Mouse (Mus musculus): Measurements from ENCODE around the gene 1600002K03Rik. TPM values are rescaled to one million over a fixed set of nuclear protein-coding genes. Genes with fewer than 3 reads are reported as not detected.
A peak's percentile ranks its signal among the peaks of the same experiment; 100 is the strongest.
"Not testable (repeated sequence)": the region's sequence is repeated elsewhere in the genome, so short reads cannot be mapped to it uniquely, and the experiment has no call there.

The 1600002K03Rik gene
- polyA plus RNA-seq, 1 experiment from 2014 or later: 16.3 TPM

DNA sequence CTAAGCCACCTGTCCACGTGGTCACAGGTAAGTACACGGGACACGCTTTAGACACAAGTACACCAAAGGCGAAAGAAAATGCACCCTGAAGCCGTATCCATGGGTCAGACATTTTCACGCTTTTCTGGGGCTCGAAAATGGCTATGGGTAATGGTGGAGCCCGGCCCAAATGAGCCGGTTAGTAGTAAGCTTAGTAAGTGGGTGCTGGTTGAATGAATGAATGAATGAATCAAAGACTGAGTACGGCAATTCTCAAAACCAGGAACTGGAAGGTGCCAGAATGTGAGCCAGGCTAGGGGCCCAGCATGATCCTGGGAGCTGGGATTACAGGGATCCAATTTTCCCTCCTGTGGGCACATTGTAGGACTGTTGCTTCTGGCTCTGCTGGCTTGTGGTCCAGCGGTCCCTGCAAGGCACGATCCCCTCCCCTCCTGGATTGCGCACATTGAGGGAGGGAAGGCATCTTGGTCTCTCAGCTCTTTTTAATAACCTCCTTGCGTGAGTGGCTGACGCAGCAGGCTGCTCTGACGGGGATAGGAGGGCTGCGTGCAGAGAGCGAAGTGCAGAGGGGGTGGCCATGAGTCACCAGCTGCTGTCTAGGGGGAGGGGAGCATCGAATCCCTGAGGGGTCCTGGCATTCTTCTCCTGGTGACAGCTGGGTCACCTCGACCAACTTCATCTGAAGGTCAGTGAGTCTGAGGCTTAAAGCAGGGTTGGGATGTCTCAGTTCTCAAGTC lies 7.2 kb upstream of the 1600002K03Rik start, which contains the start of gene Cirbp:
Gene Cirbp, plus strand, starts transcription at position 594 of the 737 bp plus-strand sequence.
- Histone ChIP-seq H3K27me3 (no peaks in the 10 kb centered on the region), H3K4me1 (replicated peaks) (peaks cover 77% of the 10 kb centered on the region), H3K9ac (peak within 1 kb of the TSS; percentile 84), H3K36me3 (peaks cover 10% of the 10 kb centered on the region), H3K4me3 (peak within 1 kb of the TSS; percentile 90), H3K9me3 (no peaks in the 10 kb centered on the region), H3K4me2 (peak within 1 kb of the TSS; percentile 89), H3K27ac (replicated peaks) (peak within 1 kb of the TSS; percentile 92)
- peak; percentile 3; the same call in 1 of the 2 replicates for ATAC-seq (ENCODE audit: low read depth)
- WGBS: 14% methylated on average over 20 of the region's 20 CpGs

DNA sequence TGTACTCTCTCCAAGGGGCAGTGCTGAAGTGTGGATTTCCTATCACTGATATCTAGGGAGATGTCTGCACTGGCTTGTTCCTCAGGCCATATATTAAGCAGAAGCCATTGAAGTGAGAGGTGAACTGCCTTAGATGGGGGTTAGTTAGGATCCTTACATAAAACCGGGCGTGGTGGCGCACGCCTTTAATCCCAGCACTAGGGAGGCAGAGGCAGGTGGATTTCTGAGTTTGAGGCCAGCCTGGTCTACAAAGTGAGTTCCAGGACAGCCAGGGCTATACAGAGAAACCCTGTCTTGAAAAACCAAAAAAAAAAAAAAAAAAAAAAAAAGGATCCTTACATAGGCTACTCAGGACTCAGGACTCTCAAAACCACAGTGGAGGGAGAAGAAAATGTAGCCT lies 6.6 kb upstream of the 1600002K03Rik start:
- not testable (repeated sequence) for H3K27me3 ChIP-seq; H3K9me3 ChIP-seq; ATAC-seq (ENCODE audit: low read depth)
- Histone ChIP-seq H3K9ac (peak overlapping the region; percentile 84; the same call in 1 of the 2 replicates), H3K4me1 (replicated peaks) (peaks cover 77% of the 10 kb centered on the region), H3K27ac (replicated peaks) (peak overlapping the region; percentile 92), H3K36me3 (peaks cover 15% of the 10 kb centered on the region), H3K4me3 (peak overlapping the region; percentile 44), H3K4me2 (peak overlapping the region; percentile 89)
- 90% methylated on average over 4 of the region's 4 CpGs for WGBS

DNA sequence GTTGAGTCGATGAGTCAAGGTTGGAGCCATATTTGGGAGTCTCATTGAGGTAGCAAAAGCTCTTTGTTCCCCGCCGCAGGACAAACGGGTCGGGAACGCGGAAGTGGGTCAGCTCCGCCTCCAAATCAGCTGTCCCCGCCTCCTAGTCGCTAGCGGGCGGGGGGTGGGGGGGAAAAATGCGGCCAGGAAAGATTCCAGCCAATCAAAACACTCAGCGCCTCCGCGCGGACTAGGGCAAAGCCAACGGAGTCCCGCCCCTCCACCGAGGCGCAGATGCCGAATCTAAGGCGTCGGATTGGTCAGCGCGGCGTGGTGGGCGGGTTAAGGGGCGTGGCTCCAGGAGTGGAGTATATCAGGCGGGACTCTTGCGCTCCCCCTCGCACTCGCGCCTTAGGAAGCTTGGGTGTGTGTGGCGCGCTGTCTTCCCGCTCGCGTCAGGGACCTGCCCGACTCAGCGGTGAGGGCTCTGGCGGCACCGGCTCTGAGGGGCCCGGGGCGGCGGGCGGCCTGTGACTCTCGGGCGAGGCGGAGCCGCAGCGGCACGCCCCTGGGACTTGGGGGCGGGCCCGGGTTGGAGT lies 5.2 kb upstream of the 1600002K03Rik start:
- H3K9me3 ChIP-seq: no peaks in the 10 kb centered on the region
- peak overlapping the region; percentile 100 for H3K9ac ChIP-seq
- H3K27ac ChIP-seq (replicated peaks): peak overlapping the region; percentile 99
- no peaks in the 10 kb centered on the region for H3K27me3 ChIP-seq
- peaks cover 78% of the 10 kb centered on the region for H3K4me1 ChIP-seq (replicated peaks)
- ATAC-seq (ENCODE audit: low read depth): peak; percentile 90
- WGBS: under 1% methylated on average over 53 of the region's 55 CpGs
- peak overlapping the region; percentile 90 for H3K4me3 ChIP-seq
- peaks cover 27% of the 10 kb centered on the region for H3K36me3 ChIP-seq
- H3K4me2 ChIP-seq: peak overlapping the region; percentile 89

- peak overlapping the region; percentile 90 for H3K4me3 ChIP-seq
- ATAC-seq (ENCODE audit: low read depth): peak; percentile 32
- peaks cover 27% of the 10 kb centered on the region for H3K36me3 ChIP-seq
- peak overlapping the region; percentile 99 for H3K27ac ChIP-seq (replicated peaks)
- under 1% methylated on average over 48 of the region's 48 CpGs for WGBS
- H3K9ac ChIP-seq: peak overlapping the region; percentile 100
- H3K27me3 ChIP-seq: no peaks in the 10 kb centered on the region
- peaks cover 82% of the 10 kb centered on the region for H3K4me1 ChIP-seq (replicated peaks)
- H3K4me2 ChIP-seq: peak overlapping the region; percentile 70
- H3K9me3 ChIP-seq: no peaks in the 10 kb centered on the region
Measured at GRCm38 (mm10) chr10:80168038-80168661, 4.6 kb upstream of the 1600002K03Rik start.

DNA sequence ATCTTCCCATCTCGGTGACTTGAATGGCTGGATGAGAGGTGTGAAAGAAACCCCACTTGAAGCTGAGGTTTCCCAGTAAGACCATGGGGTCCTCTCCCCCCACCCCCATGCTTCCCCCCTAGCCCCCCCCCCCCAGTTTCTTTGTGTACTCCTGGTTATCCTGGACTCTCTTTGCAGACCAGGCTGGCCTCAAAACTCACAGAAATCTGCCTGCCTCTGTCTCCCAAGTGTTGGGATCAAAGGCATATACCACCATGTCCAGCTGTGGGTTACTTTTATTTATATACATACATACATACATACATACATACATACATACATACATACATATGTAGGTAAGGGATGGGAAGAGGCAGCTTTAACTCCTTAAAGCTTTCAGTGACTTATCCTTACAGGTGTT lies 3.7 kb upstream of the 1600002K03Rik start:
- H3K36me3 ChIP-seq: peaks cover 27% of the 10 kb centered on the region
- WGBS: 64% methylated on average over 1 of the region's 1 CpGs
- H3K9me3 ChIP-seq: no peaks in the 10 kb centered on the region
- peak overlapping the region; percentile 70 for H3K4me2 ChIP-seq
- peaks cover 82% of the 10 kb centered on the region for H3K4me1 ChIP-seq (replicated peaks)
- peak overlapping the region; percentile 99; the same call in 1 of the 2 replicates for H3K27ac ChIP-seq (replicated peaks)
- peak overlapping the region; percentile 100 for H3K9ac ChIP-seq
- H3K4me3 ChIP-seq: peak overlapping the region; percentile 90
- no peaks in the 10 kb centered on the region for H3K27me3 ChIP-seq
- no peak for ATAC-seq (ENCODE audit: low read depth)

- no peak for ATAC-seq (ENCODE audit: low read depth)
- peak overlapping the region; percentile 100 for H3K9ac ChIP-seq
- WGBS: 97% methylated on average over 7 of the region's 7 CpGs
- 0 out of 2 replicates have a peak overlapping the region, but pooled peaks have one; percentile 4 for H3K27ac ChIP-seq (replicated peaks)
- H3K4me1 ChIP-seq (replicated peaks): peaks cover 76% of the 10 kb centered on the region
- no peaks in the 10 kb centered on the region for H3K9me3 ChIP-seq
- peak overlapping the region; percentile 70 for H3K4me2 ChIP-seq
- peaks cover 27% of the 10 kb centered on the region for H3K36me3 ChIP-seq
- H3K27me3 ChIP-seq: no peaks in the 10 kb centered on the region
- peak overlapping the region; percentile 90; the same call in 1 of the 2 replicates for H3K4me3 ChIP-seq
Measured at GRCm38 (mm10) chr10:80169651-80170050, 3.1 kb upstream of the 1600002K03Rik start.

DNA sequence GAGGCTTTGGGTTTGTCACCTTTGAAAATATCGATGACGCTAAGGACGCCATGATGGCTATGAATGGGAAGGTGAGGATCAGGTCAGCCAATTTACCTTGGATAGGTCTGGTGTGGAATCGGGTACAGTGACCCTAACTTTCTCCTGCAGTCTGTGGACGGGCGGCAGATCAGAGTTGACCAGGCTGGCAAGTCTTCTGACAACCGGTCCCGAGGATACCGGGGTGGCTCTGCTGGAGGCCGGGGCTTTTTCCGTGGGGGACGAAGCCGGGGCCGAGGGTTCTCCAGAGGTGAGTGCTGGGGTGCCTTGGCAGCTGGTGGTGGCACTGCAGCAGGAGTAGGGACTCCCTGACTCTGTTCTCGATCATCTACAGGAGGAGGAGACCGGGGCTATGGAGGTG lies 2.7 kb upstream of the 1600002K03Rik start:
- Histone ChIP-seq H3K9me3 (no peaks in the 10 kb centered on the region), H3K27me3 (no peaks in the 10 kb centered on the region), H3K9ac (peak overlapping the region; percentile 100), H3K4me2 (no peak overlapping the region), H3K4me3 (no peak overlapping the region), H3K4me1 (replicated peaks) (peaks cover 72% of the 10 kb centered on the region), H3K36me3 (peaks cover 30% of the 10 kb centered on the region), H3K27ac (replicated peaks) (0 out of 2 replicates have a peak overlapping the region, but pooled peaks have one; percentile 4)
- WGBS: 95% methylated on average over 16 of the region's 16 CpGs
- ATAC-seq (ENCODE audit: low read depth): no peak

- Histone ChIP-seq H3K27ac (replicated peaks) (peak overlapping the region; percentile 92; the same call in 1 of the 2 replicates), H3K4me1 (replicated peaks) (peaks cover 67% of the 10 kb centered on the region), H3K27me3 (no peaks in the 10 kb centered on the region), H3K4me2 (no peak overlapping the region), H3K9ac (0 out of 2 replicates have a peak overlapping the region, but pooled peaks have one; percentile 0), H3K9me3 (no peaks in the 10 kb centered on the region), H3K36me3 (peaks cover 30% of the 10 kb centered on the region), H3K4me3 (no peak overlapping the region)
- ATAC-seq (ENCODE audit: low read depth): no peak
- WGBS: 96% methylated on average over 19 of the region's 19 CpGs
Measured at GRCm38 (mm10) chr10:80170601-80171021, 2.1 kb upstream of the 1600002K03Rik start.

GRCm38 (mm10) chr10:80171252-80171651 lies 1.5 kb upstream of the 1600002K03Rik start:
- 94% methylated on average over 15 of the region's 15 CpGs for WGBS
- Histone ChIP-seq H3K9me3 (no peaks in the 10 kb centered on the region), H3K4me1 (replicated peaks) (peaks cover 66% of the 10 kb centered on the region), H3K36me3 (peaks cover 30% of the 10 kb centered on the region), H3K27ac (replicated peaks) (peak overlapping the region; percentile 92), H3K27me3 (no peaks in the 10 kb centered on the region), H3K4me2 (0 out of 2 replicates have a peak overlapping the region, but pooled peaks have one; percentile 66), H3K4me3 (no peak overlapping the region), H3K9ac (peak overlapping the region; percentile 74; the same call in 1 of the 2 replicates)
- ATAC-seq (ENCODE audit: low read depth): no peak

GRCm38 (mm10) chr10:80171760-80172526 lies 801 bp upstream of the 1600002K03Rik start:
- Histone ChIP-seq H3K36me3 (peaks cover 30% of the 10 kb centered on the region), H3K9ac (peak overlapping the region; percentile 74), H3K27ac (replicated peaks) (peak overlapping the region; percentile 92), H3K9me3 (no peaks in the 10 kb centered on the region), H3K27me3 (no peaks in the 10 kb centered on the region), H3K4me3 (peak overlapping the region; percentile 52), H3K4me1 (replicated peaks) (peaks cover 60% of the 10 kb centered on the region), H3K4me2 (peak overlapping the region; percentile 66)
- ATAC-seq (ENCODE audit: low read depth): no peak
- 77% methylated on average over 45 of the region's 45 CpGs for WGBS

DNA sequence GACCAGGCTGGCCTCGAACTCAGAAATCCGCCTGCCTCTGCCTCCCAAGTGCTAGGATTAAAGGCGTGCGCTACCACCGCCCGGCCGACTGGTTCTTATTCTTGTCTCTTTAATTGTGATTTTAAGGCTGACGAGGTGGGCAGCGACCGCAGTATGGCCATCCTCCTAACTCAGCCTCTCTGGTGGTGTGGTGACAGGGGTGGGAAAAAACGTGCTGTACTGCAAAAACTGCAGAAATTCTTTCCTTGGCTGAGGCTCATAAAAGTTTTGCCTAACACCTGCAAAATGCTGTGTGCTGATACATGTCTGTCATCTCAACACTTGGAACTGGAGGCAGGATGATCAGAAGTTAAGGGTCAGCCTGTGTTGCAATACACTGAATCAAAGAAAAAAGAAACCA lies 614 bp downstream of the 1600002K03Rik start:
- 5% methylated on average over 11 of the region's 11 CpGs for WGBS

More for the DNA sequence above, 614 bp downstream of the 1600002K03Rik start:
- H3K9me3 ChIP-seq: no peaks in the 10 kb centered on the region
- peak overlapping the region; percentile 74 for H3K9ac ChIP-seq
- peak overlapping the region; percentile 66 for H3K4me2 ChIP-seq
- peaks cover 30% of the 10 kb centered on the region for H3K36me3 ChIP-seq
- H3K27ac ChIP-seq (replicated peaks): peak overlapping the region; percentile 92
- H3K27me3 ChIP-seq: no peaks in the 10 kb centered on the region
- peak overlapping the region; percentile 52 for H3K4me3 ChIP-seq
- no peak for ATAC-seq (ENCODE audit: low read depth)
- peaks cover 56% of the 10 kb centered on the region for H3K4me1 ChIP-seq (replicated peaks)

Measured in neural tube, embryonic 13.5 days (tissue).